Mouse (Mus musculus) adrenal gland, postnatal 0 days (tissue): Measurements from ENCODE around the gene Rangrf. TPM values are rescaled to one million over a fixed set of nuclear protein-coding genes. Genes with fewer than 3 reads are reported as not detected.

Experiments
- microRNA-seq: library from miRNA; unstranded; fragments of <30 nt; microRNA quantifications from one replicate; pipeline ENCODE4, GENCODE M21; 2016; ENCODE audit warnings: borderline replicate concordance; ENCODE audit not compliant: insufficient number of aligned reads
- polyA plus RNA-seq: library from polyadenylated mRNA; unstranded; fragments of >200 nt; fragmentation: Nextera tagmentation; extraction: Ambion mirVana; gene quantifications from 2 replicates; pipeline ENCODE4 v1.2.1, GENCODE M21; 2015

Rangrf gene
- polyA plus RNA-seq = 24.9 and 32.6 TPM in 2 replicates

DNA sequence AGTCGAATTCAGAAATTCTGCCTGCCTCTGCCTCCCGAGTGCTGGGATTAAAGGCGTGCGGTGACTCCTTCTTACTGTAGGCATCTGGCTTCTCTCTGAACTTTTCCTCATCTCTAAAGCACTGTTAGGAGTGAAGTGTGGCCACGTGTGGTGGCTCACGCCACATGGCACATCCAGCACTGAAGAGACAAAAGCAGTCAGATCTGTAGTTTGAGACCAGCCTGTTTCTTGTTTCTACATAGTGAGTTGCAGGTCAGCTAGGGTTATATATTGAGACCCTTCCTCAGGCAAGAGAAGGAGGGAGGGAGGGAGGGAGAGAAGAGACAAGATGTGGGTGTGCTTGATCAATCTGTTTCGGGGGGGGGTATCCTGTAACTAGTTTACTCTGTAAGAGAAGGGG, at the start of gene Rangrf:
Gene Rangrf (minus strand): TSS at position 101 of the 400 bp plus-strand sequence.

DNA sequence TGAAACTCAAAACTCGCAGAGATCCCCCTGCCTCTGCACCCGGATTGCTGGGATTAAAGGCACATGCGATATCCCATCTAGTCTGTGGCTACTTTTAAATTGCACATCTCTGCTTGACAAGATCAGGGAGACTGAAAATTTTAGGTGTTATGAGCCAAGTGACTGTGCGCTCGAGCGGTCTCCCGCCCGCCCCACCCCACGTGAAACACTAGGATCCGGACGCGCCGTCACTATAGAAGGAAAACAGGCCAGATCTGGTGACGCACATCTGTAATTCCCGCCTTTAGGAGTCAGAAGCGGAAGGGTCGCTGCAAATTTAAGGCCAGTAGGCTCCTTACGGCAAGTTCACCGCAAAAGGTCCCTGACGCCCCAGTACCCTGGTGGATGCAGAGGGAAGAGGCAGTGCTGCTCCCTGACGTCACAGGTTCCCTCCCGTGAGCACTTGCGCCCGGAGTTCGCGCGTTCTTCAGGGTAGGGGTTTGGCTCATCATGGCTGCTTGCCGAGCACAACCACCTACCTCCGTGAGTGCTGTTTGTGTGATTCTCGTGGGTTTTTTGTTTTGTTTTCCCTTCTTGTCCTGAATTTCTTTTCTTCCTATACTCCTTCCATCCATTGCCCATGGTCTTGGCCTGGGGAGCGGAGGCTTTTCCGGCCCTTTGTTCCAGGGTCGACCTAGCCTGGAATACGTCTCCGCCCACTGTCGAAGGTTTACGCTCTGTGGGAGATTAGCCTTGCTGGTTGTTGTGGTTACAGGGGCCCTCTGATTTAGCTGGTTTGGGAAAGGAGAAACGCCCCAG, 40.9 kb upstream of the Rangrf start, which contains the start of gene Ctc1:
Gene Ctc1 (plus strand): TSS at position 268 of the 798 bp plus-strand sequence.

DNA sequence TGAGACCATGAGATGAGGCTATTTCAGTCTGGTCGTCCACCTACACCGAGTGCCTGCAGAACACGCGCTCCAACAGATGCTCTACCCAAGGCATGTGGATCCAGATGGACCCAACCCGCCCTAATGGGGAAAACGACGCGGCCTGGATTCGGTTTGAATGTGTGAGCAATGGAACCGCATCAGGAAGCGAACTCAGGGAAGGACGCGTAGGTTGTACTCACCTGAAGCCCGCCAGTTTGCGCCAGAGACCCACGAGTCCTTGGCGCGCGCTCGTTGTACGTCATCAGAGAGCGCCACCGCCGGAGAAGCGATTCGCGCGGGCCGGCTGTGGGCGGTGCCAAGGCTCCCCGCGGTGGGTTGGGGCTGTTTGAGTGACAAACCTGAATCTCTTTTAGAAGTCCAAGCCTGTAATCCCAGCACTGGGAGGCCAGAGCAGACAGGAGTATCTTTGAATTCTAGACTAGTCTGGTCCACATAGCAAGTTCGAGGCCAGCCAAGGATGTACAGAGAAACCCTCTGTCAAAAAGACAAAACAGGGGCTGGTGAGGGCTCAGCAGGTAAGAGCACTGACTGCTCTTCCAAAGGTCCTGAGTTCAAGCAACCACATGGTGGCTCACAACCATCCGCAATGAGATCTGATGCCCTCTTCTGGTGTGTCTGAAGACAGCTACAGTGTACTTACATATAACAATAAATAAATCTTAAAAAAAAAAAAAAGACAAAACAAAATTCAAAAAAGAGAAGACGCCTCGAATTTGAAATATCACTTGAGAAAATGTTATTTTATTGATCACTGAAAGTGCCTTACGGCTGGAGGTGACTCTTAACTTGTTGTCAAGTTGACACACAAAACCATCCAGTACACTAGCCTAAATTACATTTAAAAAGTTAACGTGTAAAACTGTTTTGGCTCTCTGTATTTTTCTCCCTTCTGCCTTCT, 33.5 kb upstream of the Rangrf start, which contains the start of gene Pfas:
Gene Pfas (minus strand): TSS at position 279 of the 940 bp plus-strand sequence.

DNA sequence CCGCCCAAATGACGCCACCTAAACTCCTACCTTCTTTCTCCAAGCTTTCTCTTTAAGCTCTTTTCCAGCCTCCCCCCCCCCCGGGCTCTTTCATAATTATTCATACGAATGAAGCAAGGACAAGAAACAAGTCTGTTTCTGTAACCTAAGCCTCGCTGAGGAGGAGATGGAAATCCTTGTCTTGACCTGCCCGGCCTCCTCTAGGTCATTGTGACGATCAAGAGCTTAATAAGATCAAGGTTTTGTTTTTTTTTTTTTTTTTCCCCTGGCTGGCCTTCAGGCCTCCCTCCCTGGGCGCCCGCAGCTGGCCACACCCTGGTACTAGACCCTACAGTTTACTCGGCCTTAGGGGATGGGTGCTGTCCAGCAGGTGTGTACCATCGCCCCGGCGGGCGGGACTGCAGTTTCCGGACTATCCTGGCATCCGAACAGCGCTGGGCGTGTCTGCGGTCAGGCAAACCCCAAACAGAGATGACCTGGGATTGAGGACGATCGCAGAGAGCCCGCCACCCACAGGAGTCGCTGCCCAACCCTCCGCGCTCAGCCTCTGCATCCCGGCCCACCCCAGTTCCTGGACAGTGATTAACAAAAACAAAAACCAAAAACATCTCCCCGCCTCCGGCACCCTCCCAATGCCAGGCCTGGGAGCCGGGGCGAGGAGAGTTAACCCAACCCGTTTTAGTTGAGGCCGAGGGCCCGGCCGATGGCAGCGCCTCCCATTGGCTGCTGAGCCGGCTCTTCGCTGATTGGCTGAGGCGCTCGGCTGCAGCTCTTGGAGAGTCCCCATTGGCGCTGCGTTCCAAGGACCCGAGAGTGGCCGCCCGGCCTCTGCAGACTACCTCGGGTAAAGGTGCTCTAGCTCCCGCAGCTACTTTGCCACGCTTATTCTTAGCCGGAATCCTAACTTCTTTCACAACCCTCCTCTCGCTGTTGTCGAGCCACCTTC, 7.4 kb downstream of the Rangrf start, which contains the start of gene Slc25a35:
Gene Slc25a35 (plus strand): TSS at position 795 of the 946 bp plus-strand sequence.

DNA sequence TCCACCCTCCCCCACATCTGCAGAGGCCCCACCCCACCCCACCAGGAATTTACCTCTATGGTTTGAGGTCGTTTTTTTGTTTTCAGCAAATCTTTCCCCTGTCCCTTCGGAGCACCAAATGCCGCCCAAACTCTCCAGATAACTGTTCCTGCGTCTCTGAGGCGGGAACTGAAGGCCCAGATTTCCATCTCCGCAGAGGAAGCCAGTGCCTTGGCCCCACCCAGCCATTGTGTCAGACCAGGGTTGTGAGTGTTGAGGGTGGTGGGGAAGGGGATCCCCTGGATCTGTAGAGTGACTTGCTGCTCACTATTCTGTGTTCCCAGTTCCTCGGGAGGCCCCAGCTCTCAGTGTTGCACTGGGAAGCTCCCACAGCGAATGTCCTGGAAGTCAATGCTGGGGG, 17.7 kb downstream of the Rangrf start, which contains the start of gene Arhgef15:
Gene Arhgef15 (minus strand): TSS at position 173 of the 400 bp plus-strand sequence.

DNA sequence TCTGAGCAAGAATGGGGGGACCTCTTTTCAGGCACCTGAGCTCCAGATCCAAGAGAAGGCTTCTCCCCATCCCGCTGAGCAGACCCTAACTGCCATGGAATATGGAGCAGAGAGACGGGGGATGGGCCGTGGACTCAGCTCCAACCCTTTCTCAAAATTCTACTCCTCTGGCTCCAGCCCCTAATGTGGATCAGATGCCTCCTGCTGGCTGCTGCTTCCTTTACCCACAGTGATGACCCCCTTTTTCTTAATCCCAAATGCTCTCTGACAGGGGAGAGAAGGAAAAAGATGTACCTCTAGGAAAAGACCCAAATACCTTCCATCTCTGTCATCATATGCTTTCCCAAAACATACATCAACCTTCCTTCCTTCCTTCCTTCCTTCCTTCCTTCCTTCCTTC, 48.0 kb downstream of the Rangrf start, which contains the start of gene Odf4:
Gene Odf4 (minus strand): TSS at position 101 of the 400 bp plus-strand sequence.

Small RNA genes lying within 50 kb of the gene (microRNA-seq; reads per million reads assigned to microRNA genes)
- gene Mir3062 = 2.8 reads per million

Other genes with a start within 250 kb of the Rangrf start
- gene Ndel1, start 103.3 kb downstream of the Rangrf start, polyA plus RNA-seq = 68.6 and 71.4 TPM in 2 replicates
- gene Rnf222, start 86.6 kb downstream of the Rangrf start, polyA plus RNA-seq = 0.22 TPM in 1 of 2 replicates, not detected in the other
- 1,250 and 2,091 TPM in 2 replicates for gene Rpl26, start 73.6 kb downstream of the Rangrf start, polyA plus RNA-seq
- gene Odf4, start 48.1 kb downstream of the Rangrf start, polyA plus RNA-seq = 0.13 and 0.15 TPM in 2 replicates
- 7.0 and 8.7 TPM in 2 replicates for gene Arhgef15, start 17.7 kb downstream of the Rangrf start, polyA plus RNA-seq
- gene Slc25a35, start 7.1 kb downstream of the Rangrf start, polyA plus RNA-seq = 2.5 and 5.0 TPM in 2 replicates
- gene Pfas, start 33.3 kb upstream of the Rangrf start, polyA plus RNA-seq = 8.3 and 12.5 TPM in 2 replicates
- 18.7 and 25.1 TPM in 2 replicates for gene Ctc1, start 40.7 kb upstream of the Rangrf start, polyA plus RNA-seq
- 23.5 and 29.1 TPM in 2 replicates for gene Aurkb, start 70.5 kb upstream of the Rangrf start, polyA plus RNA-seq
- 21.4 and 27.3 TPM in 2 replicates for gene Borcs6, start 84.5 kb upstream of the Rangrf start, polyA plus RNA-seq
- 58.1 and 62.5 TPM in 2 replicates for gene Tmem107, start 95.6 kb upstream of the Rangrf start, polyA plus RNA-seq
- 124 and 125 TPM in 2 replicates for gene Vamp2, start 113.3 kb upstream of the Rangrf start, polyA plus RNA-seq
- gene Per1, start 120.0 kb upstream of the Rangrf start, polyA plus RNA-seq = 17.0 and 26.6 TPM in 2 replicates
- gene Hes7, start 145.2 kb upstream of the Rangrf start, polyA plus RNA-seq = 0.35 and 0.50 TPM in 2 replicates
- 0.25 and 1.0 TPM in 2 replicates for gene 9130213A22Rik, start 147.4 kb upstream of the Rangrf start, polyA plus RNA-seq
- gene Aloxe3, start 150.7 kb upstream of the Rangrf start, polyA plus RNA-seq = 1.1 and 2.0 TPM in 2 replicates
- 0.77 TPM in 1 of 2 replicates, not detected in the other for gene Alox12b, start 181.8 kb upstream of the Rangrf start, polyA plus RNA-seq
- gene Alox8, start 222.7 kb upstream of the Rangrf start, polyA plus RNA-seq = 0.08 TPM in 1 of 2 replicates, not detected in the other